Mouse (Mus musculus): ENCODE measurements around the gene Alpi.

The Alpi gene

DNA sequence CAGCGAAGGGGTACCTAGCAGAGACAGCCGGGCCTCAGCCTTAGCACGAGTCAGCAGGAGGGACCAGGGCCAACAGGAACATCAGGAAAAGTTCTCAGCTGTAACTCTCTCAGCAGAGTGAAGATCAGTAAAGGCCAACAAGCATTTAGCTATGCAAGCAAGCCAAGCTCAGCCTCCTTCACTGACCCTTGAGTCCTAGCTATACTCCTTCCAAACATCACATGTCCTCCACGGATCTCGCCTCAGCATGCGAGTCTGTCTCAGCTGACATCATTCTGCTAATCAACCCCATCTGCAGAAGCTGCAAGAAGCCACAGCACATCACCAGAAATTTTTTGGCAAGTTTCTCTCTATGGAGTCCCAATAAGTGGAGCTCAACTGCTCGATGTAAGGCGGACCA, 27.6 kb downstream of the Alpi start:
- in situ Hi-C loops (cut with MboI; ENCODE audit: low pct_unique_long_range_greater_than_20kb in 1 of 2, low sequenced_read_pairs in 2 of 2, unreplicated experiment in 1 of 2) = loop anchor here in 1 of 2 experiments (25.0 kb wide), 2 partner anchors 386 to 686 kb away; no protein-coding TSS in a partner anchor

DNA sequence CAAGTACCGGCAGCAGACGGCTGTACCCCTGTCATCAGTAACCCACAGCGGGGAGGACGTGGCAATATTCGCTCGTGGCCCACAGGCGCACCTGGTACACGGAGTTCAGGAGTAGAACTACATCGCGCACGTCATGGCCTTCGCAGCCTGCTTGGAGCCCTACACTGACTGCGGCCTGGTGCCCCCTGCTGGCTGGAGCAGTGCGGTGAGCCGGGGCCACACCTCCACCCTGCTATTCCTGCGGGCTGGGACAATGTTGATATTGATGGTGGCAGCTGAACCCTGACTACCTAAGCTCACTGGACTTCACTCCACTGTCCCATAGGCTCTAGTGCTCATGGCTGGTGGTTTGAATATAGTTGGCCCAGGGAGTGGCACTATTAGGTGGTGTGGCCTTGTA, 30.7 kb downstream of the Alpi start:
- in situ Hi-C loops (cut with MboI; ENCODE audit: low pct_unique_long_range_greater_than_20kb in 1 of 2, low sequenced_read_pairs in 2 of 2, unreplicated experiment in 1 of 2) = loop anchor here in 1 of 2 experiments (25.0 kb wide), 2 partner anchors 383 to 683 kb away; no protein-coding TSS in a partner anchor

DNA sequence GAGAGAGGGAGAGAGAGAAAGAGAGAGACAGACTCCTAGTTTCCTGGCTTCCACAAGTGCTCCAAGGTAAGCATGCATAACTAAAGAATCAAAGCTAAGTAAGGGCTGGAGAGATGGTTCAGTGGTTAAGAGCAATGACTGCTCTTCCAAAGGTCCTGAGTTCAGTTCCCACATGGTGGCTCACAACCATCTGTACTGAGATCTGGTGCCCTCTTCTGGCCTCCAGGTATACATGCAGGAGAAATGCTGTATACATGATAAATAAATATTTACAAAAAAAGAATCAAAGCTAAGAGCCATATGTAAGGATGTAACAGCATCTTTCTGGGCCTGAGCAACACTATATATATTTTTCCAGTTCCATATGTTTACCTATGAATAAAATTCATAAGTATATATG, 40.5 kb downstream of the Alpi start:
- in situ Hi-C loops (cut with MboI; ENCODE audit: low pct_unique_long_range_greater_than_20kb in 1 of 2, low sequenced_read_pairs in 2 of 2, unreplicated experiment in 1 of 2) = loop anchor here in 1 of 2 experiments (25.0 kb wide), 2 partner anchors 374 to 674 kb away; no protein-coding TSS in a partner anchor

GRCm38 (mm10) chr1:87059042-87059665, 42.3 kb downstream of the Alpi start:
- in situ Hi-C loops (cut with MboI; ENCODE audit: low pct_unique_long_range_greater_than_20kb in 1 of 2, low sequenced_read_pairs in 2 of 2, unreplicated experiment in 1 of 2) = loop anchor here in 1 of 2 experiments (25.0 kb wide), 2 partner anchors 372 to 672 kb away; no protein-coding TSS in a partner anchor

DNA sequence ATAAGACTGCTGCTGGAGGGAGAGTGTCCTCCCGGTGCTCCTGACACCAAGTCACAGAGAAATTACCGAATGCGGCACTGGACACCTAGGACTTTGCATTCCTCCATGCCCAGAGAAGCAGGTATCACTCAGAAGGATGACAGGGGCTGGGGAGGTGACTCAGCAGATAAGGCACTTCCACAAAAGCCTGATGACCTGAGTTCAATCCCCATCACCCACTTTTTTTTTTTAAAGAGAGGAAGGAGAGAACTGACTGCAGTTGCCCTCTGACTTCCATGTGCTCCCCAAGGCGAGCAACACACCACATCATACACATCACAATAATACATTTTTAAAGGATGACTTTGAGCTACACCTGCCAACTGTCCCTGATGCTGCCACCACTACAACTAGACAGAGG, 44.3 kb downstream of the Alpi start:
- in situ Hi-C loops (cut with MboI; ENCODE audit: low pct_unique_long_range_greater_than_20kb in 1 of 2, low sequenced_read_pairs in 2 of 2, unreplicated experiment in 1 of 2) = loop anchor here in 1 of 2 experiments (25.0 kb wide), 2 partner anchors 370 to 670 kb away; no protein-coding TSS in a partner anchor

DNA sequence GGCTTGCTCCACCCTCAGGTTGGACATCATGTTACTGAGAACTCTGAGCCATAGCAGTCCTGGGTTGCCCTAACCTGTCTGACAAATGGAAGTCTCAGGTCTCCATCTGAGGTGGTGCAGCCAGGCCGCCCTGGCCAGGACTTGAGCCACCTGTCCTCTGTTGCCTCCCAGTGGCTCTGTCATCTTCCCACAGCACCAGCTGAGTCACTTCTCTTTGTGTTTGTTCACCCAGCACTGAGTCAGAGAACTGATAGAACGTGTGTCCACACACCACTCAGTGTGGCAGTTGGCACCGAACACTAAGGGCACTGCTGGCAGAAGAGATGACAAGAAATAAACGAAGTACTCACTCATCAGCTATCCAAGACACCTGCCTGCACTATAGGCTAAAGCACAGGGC, 50.0 kb downstream of the Alpi start:
- in situ Hi-C loops (cut with MboI; ENCODE audit: low pct_unique_long_range_greater_than_20kb in 1 of 2, low sequenced_read_pairs in 2 of 2, unreplicated experiment in 1 of 2) = loop anchor here in 1 of 2 experiments (25.0 kb wide), 2 partner anchors 364 to 664 kb away; no protein-coding TSS in a partner anchor

GRCm38 (mm10) chr1:87050700-87051099, 50.7 kb downstream of the Alpi start:
- in situ Hi-C loops (cut with MboI; ENCODE audit: low pct_unique_long_range_greater_than_20kb in 1 of 2, low sequenced_read_pairs in 2 of 2, unreplicated experiment in 1 of 2) = loop anchor here in 1 of 2 experiments (25.0 kb wide), 2 partner anchors 363 to 663 kb away; no protein-coding TSS in a partner anchor

GRCm38 (mm10) chr1:87050072-87050471, 51.3 kb downstream of the Alpi start:
- in situ Hi-C loops (cut with MboI; ENCODE audit: low pct_unique_long_range_greater_than_20kb in 1 of 2, low sequenced_read_pairs in 2 of 2, unreplicated experiment in 1 of 2) = loop anchor here in 1 of 2 experiments (25.0 kb wide), 2 partner anchors 363 to 663 kb away; no protein-coding TSS in a partner anchor

All from mouse embryonic stem cell (cell line).